Mouse (Mus musculus): ENCODE measurements around the gene Rtl1. TPM values are rescaled to one million over a fixed set of nuclear protein-coding genes. Genes with fewer than 3 reads are reported as not detected.

Rtl1 gene
- polyA plus RNA-seq, 1 experiment from 2014 or later, result 0.69 TPM

DNA sequence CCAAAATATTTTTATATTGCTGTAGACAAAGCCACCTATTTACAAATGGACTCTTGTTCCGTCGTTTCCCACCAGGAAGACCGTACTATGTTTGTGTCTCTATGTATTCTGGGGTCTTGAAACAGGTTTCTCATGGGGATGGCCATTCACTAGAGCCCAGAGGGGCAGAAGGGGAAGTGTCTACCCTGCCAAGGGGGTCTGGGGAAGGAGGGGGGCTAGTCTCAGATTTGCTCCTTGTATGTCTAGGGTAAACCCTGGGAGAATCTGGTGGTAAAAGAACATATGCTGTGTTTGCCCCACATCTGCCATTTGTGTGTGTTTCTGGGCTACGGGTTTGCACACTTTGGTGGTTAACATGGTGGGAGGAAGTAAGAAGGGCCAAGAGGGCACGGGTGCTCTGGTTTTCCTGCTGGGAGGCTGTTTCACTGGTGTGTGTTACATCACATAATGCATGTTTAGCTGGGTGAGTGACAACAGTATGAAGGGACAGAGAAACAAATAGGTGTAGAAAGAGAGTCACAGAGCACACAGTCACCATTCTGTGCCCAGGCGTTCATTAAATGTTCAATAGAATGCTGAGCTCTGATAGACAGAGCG is 41.1 kb downstream of the Rtl1 start:
- ATAC-seq (replicated peaks; ENCODE audit: insufficient number of reproducible peaks, low FRiP score, low TSS enrichment), result no peak
- Histone ChIP-seq H3K36me3 (ENCODE audit: control insufficient read depth, insufficient read depth, low read length) (no peaks in the 10 kb centered on the region; the same call in 1 of the 2 replicates), H3K27me3 (ENCODE audit: control insufficient read depth, insufficient read depth, low read length) (no peaks in the 10 kb centered on the region), H3K4me2 (no peak overlapping the region), H3K27ac (ENCODE audit: low read depth, low read length) (no peak overlapping the region), H3K4me1 (ENCODE audit: control insufficient read depth, insufficient read depth, low read length) (no peaks in the 10 kb centered on the region), H3K4me3 (ENCODE audit: low read depth, low read length) (no peak overlapping the region), H3K9me3 (replicated peaks; ENCODE audit: control insufficient read depth, low read length) (no peaks in the 10 kb centered on the region), H3K9ac (ENCODE audit: low read depth, low read length) (no peak overlapping the region)
- 90% methylated on average over 7 of the region's 7 CpGs for WGBS (ENCODE audit: insufficient replicate concordance)

DNA sequence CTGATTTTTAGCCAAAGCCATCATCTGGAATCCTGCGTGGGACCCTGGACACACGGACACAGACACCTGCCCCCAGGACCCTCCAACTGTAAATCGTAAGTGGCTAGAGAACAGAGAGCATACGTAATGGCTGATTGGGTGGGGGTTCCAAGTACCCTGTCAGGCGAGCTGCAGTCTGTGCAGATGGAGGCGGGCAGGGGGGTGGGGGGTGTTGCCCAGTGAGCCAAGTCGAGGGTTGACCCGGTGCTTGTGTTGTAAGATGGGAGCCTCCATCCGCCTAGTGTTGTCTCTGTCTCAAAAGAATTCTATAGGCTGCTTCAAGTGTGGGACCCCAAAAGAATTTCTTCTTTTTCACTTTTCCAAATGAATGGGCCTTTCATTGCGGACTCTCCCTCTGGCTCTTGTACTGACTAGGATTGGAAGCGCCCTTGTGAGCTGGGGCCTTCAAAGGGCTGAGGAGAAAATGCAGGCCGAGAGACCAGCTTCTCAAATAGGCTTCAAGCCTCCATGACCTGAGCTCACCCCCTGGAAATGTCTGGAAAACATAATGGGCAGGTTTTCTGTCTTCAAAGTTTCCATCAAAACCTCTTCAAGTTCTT is 41.8 kb downstream of the Rtl1 start:
- H3K36me3 ChIP-seq (ENCODE audit: control insufficient read depth, insufficient read depth, low read length), result no peaks in the 10 kb centered on the region

DNA sequence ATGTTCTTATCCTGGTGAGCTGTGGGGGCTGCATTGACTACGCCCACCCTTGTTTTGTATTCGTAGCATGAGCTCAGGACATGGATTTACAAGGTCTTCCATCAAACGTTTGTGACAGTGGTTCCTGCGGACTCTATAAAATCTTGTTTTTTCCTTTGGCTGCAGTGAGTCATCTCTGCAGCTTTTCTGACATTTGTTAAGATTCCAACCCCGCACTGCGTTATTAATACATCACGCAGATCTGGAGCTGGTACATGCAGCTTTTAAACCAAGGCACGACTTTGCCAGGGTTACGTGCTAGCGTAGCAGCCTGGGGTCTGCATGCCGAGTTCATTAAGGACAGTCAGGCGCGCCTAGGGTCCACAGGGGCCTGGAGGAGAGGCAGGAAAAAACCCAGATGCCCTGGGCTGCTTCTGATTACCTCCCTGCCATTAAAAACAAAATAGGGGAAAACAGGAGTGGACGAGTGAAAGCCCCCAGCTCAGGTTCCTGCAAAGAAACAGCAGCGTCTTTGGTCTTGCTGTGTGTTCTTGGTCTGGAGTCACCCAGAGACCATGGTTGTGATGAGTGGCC is 44.2 kb downstream of the Rtl1 start:
- H3K4me2 ChIP-seq, result no peak overlapping the region
- no peak overlapping the region for H3K4me3 ChIP-seq (ENCODE audit: low read depth, low read length)
- no peak for ATAC-seq (replicated peaks; ENCODE audit: insufficient number of reproducible peaks, low FRiP score, low TSS enrichment)
- no peaks in the 10 kb centered on the region for H3K27me3 ChIP-seq (ENCODE audit: control insufficient read depth, insufficient read depth, low read length)
- no peak overlapping the region for H3K27ac ChIP-seq (ENCODE audit: low read depth, low read length)
- H3K4me1 ChIP-seq (ENCODE audit: control insufficient read depth, insufficient read depth, low read length), result no peaks in the 10 kb centered on the region
- H3K36me3 ChIP-seq (ENCODE audit: control insufficient read depth, insufficient read depth, low read length), result no peaks in the 10 kb centered on the region
- WGBS (ENCODE audit: insufficient replicate concordance), result 68% methylated on average over 15 of the region's 15 CpGs
- H3K9ac ChIP-seq (ENCODE audit: low read depth, low read length), result no peak overlapping the region
- no peaks in the 10 kb centered on the region for H3K9me3 ChIP-seq (replicated peaks; ENCODE audit: control insufficient read depth, low read length)

More for the DNA sequence above, 41.8 kb downstream of the Rtl1 start:
- H3K9me3 ChIP-seq (replicated peaks; ENCODE audit: control insufficient read depth, low read length), result no peaks in the 10 kb centered on the region
- no peaks in the 10 kb centered on the region for H3K27me3 ChIP-seq (ENCODE audit: control insufficient read depth, insufficient read depth, low read length)
- no peak overlapping the region for H3K4me2 ChIP-seq
- 83% methylated on average over 12 of the region's 12 CpGs for WGBS (ENCODE audit: insufficient replicate concordance)
- no peak overlapping the region for H3K4me3 ChIP-seq (ENCODE audit: low read depth, low read length)
- no peaks in the 10 kb centered on the region for H3K4me1 ChIP-seq (ENCODE audit: control insufficient read depth, insufficient read depth, low read length)
- no peak overlapping the region for H3K27ac ChIP-seq (ENCODE audit: low read depth, low read length)
- no peak for ATAC-seq (replicated peaks; ENCODE audit: insufficient number of reproducible peaks, low FRiP score, low TSS enrichment)
- H3K9ac ChIP-seq (ENCODE audit: low read depth, low read length), result no peak overlapping the region

DNA sequence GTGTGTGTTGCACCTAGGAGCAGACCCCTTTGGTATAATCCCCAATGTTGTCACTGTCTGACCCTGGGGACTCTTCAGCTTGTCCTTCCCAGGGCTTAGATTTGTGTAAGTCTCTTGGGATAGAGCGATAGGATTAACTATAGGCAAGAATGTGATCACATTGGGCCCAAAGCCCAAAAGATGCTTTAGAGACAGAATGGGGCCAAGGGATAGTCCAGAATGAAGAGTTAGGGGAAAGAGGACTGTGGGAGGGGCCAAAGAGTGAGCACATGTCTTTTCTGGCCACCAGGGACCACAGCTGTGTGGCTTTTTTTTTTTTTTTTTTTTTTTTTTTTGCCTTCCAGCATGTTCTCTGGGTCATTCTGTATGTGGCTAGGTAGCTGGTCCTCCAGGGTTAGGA is 46.6 kb downstream of the Rtl1 start:
- no peaks in the 10 kb centered on the region; the same call in 1 of the 2 replicates for H3K36me3 ChIP-seq (ENCODE audit: control insufficient read depth, insufficient read depth, low read length)
- WGBS (ENCODE audit: insufficient replicate concordance), result 79% methylated on average over 1 of the region's 1 CpGs
- no peak overlapping the region for H3K4me3 ChIP-seq (ENCODE audit: low read depth, low read length)
- H3K9me3 ChIP-seq (replicated peaks; ENCODE audit: control insufficient read depth, low read length), result no peaks in the 10 kb centered on the region
- no peak overlapping the region for H3K4me2 ChIP-seq
- no peak overlapping the region for H3K9ac ChIP-seq (ENCODE audit: low read depth, low read length)
- H3K27ac ChIP-seq (ENCODE audit: low read depth, low read length), result no peak overlapping the region
- ATAC-seq (replicated peaks; ENCODE audit: insufficient number of reproducible peaks, low FRiP score, low TSS enrichment), result no peak
- H3K4me1 ChIP-seq (ENCODE audit: control insufficient read depth, insufficient read depth, low read length), result no peaks in the 10 kb centered on the region
- H3K27me3 ChIP-seq (ENCODE audit: control insufficient read depth, insufficient read depth, low read length), result no peaks in the 10 kb centered on the region

DNA sequence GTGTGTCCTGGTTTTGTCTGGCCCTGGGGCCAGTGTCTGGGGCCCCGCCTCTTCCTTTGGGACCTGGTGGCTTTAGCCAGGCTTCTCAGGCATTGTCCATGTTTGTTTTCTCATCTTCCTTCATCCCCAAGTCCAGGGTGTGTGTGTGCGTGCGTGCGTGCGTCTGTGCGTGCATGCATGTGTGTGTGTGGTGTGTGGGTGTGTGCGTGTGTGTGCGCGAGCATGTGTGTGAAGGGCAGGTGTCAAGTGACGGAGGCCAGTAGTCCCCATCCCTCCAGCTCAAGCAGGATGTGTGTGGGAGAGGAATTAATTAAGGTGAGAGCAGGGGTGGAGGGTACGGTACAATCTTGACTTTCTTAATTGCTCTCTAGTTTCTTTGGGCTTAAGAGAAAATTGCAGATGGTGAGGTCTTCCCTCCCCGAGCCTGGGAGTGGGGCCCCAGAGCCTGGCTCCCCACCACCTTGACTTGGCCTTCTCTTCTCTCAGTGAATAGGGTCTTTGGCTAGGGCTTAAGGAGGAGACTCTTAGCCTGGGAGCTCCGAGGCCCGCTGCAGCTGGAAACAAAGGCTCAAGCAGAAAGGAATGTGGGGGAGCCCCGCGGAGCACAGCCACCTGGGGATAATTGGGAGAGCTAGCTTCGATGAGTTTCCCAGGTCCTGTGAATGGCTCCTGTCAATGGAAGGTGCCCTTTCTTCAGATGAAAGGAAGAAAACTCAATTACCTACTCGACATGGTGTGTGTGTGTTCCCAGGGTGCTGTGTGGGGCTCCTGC is 47.2 kb downstream of the Rtl1 start:
- Histone ChIP-seq H3K4me3 (ENCODE audit: low read depth, low read length) (no peak overlapping the region), H3K9ac (ENCODE audit: low read depth, low read length) (no peak overlapping the region), H3K4me2 (no peak overlapping the region), H3K36me3 (ENCODE audit: control insufficient read depth, insufficient read depth, low read length) (no peaks in the 10 kb centered on the region; the same call in 1 of the 2 replicates), H3K27ac (ENCODE audit: low read depth, low read length) (no peak overlapping the region), H3K9me3 (replicated peaks; ENCODE audit: control insufficient read depth, low read length) (no peaks in the 10 kb centered on the region), H3K27me3 (ENCODE audit: control insufficient read depth, insufficient read depth, low read length) (no peaks in the 10 kb centered on the region), H3K4me1 (ENCODE audit: control insufficient read depth, insufficient read depth, low read length) (no peaks in the 10 kb centered on the region)
- WGBS (ENCODE audit: insufficient replicate concordance), result 66% methylated on average over 18 of the region's 18 CpGs
- no peak for ATAC-seq (replicated peaks; ENCODE audit: insufficient number of reproducible peaks, low FRiP score, low TSS enrichment)

- no peaks in the 10 kb centered on the region for H3K27me3 ChIP-seq (ENCODE audit: control insufficient read depth, insufficient read depth, low read length)
These were observed 48.4 kb downstream of the Rtl1 start for GRCm38 (mm10) chr12:109551771-109552170.

DNA sequence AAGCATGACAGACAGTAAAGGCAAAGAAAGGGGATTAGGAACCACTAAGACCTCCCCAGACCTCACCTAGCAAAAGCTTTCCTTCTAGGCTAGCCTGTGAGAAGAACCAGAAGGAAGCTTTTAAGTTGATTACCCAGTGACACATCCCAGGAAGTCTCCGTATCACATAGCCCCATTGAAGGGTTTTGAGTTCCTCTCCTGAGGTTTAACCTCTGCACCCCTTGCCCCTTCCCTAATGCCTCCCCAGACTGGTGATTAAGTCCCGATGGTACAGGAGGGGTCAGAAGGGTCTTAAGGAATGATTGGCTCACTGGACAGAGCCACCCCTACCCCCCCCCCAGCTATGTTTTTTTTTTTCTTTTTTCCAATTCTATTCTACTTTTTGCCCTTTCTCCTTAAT is 53.0 kb downstream of the Rtl1 start:
- peaks cover 3% of the 10 kb centered on the region; the same call in 1 of the 2 replicates for H3K36me3 ChIP-seq (ENCODE audit: control insufficient read depth, insufficient read depth, low read length)
- 33% methylated on average over 2 of the region's 2 CpGs for WGBS (ENCODE audit: insufficient replicate concordance)
- ATAC-seq (replicated peaks; ENCODE audit: insufficient number of reproducible peaks, low FRiP score, low TSS enrichment), result no peak
- H3K27ac ChIP-seq (ENCODE audit: low read depth, low read length), result no peak overlapping the region
- no peaks in the 10 kb centered on the region for H3K27me3 ChIP-seq (ENCODE audit: control insufficient read depth, insufficient read depth, low read length)
- H3K4me1 ChIP-seq (ENCODE audit: control insufficient read depth, insufficient read depth, low read length), result no peaks in the 10 kb centered on the region
- H3K4me2 ChIP-seq, result no peak overlapping the region
- H3K9ac ChIP-seq (ENCODE audit: low read depth, low read length), result no peak overlapping the region
- no peak overlapping the region for H3K4me3 ChIP-seq (ENCODE audit: low read depth, low read length)
- H3K9me3 ChIP-seq (replicated peaks; ENCODE audit: control insufficient read depth, low read length), result no peaks in the 10 kb centered on the region; the same call in 1 of the 2 replicates

More at GRCm38 (mm10) chr12:109551771-109552170, 48.4 kb downstream of the Rtl1 start:
- no peak overlapping the region for H3K9ac ChIP-seq (ENCODE audit: low read depth, low read length)
- H3K4me1 ChIP-seq (ENCODE audit: control insufficient read depth, insufficient read depth, low read length), result no peaks in the 10 kb centered on the region
- no peak overlapping the region for H3K4me2 ChIP-seq
- no peak overlapping the region for H3K27ac ChIP-seq (ENCODE audit: low read depth, low read length)
- no peaks in the 10 kb centered on the region for H3K9me3 ChIP-seq (replicated peaks; ENCODE audit: control insufficient read depth, low read length)
- H3K4me3 ChIP-seq (ENCODE audit: low read depth, low read length), result no peak overlapping the region
- peaks cover 3% of the 10 kb centered on the region; the same call in 1 of the 2 replicates for H3K36me3 ChIP-seq (ENCODE audit: control insufficient read depth, insufficient read depth, low read length)
- no peak for ATAC-seq (replicated peaks; ENCODE audit: insufficient number of reproducible peaks, low FRiP score, low TSS enrichment)
- WGBS (ENCODE audit: insufficient replicate concordance), result 85% methylated on average over 2 of the region's 2 CpGs

GRCm38 (mm10) chr12:109545875-109546732 is 54.0 kb downstream of the Rtl1 start:
- Histone ChIP-seq H3K4me2 (no peak overlapping the region), H3K36me3 (ENCODE audit: control insufficient read depth, insufficient read depth, low read length) (peaks cover 3% of the 10 kb centered on the region; the same call in 1 of the 2 replicates), H3K27ac (ENCODE audit: low read depth, low read length) (no peak overlapping the region), H3K4me3 (ENCODE audit: low read depth, low read length) (no peak overlapping the region), H3K4me1 (ENCODE audit: control insufficient read depth, insufficient read depth, low read length) (no peaks in the 10 kb centered on the region), H3K9ac (ENCODE audit: low read depth, low read length) (no peak overlapping the region), H3K27me3 (ENCODE audit: control insufficient read depth, insufficient read depth, low read length) (no peaks in the 10 kb centered on the region), H3K9me3 (replicated peaks; ENCODE audit: control insufficient read depth, low read length) (no peaks in the 10 kb centered on the region; the same call in 1 of the 2 replicates)
- 62% methylated on average over 30 of the region's 30 CpGs for WGBS (ENCODE audit: insufficient replicate concordance)
- ATAC-seq (replicated peaks; ENCODE audit: insufficient number of reproducible peaks, low FRiP score, low TSS enrichment), result no peak

All from heart, embryonic 11.5 days (tissue).